Mouse (Mus musculus): ENCODE results near the gene Smim11.

GRCm38 (mm10) chr16:92309126-92309525, 8.0 kb downstream of the Smim11 start:
- TF ChIP-seq CTCF (IDR thresholded peaks at IDR 0.05; ENCODE audit: insufficient read depth, low read length) (no peak), POLR2A (IDR thresholded peaks at IDR 0.05; ENCODE audit: borderline replicate concordance, extremely low read depth, low read depth, low read length) (no peak)

Measured in lung, adult 2 months (tissue).